Mouse (Mus musculus) small intestine, adult 2 months (tissue): ENCODE measurements around the gene Tln2.

ENCODE experiments used
- CTCF ChIP-seq: fragments of 200-500 bp; IDR thresholded peaks from 2 replicates; pipeline ENCODE4 v1.5.1; 2012; ENCODE audit warnings: low read depth, mild to moderate bottlenecking, control low read depth, inconsistent platforms, low read length, moderate library complexity, mixed read lengths; ENCODE audit not compliant: insufficient replicate concordance, insufficient read length; ENCODE audit errors: extremely low read depth
- POLR2A ChIP-seq: fragments of 200-500 bp; IDR thresholded peaks from 2 replicates; pipeline ENCODE4 v1.6.1; 2012; ENCODE audit warnings: low read depth, mild to moderate bottlenecking, control low read depth, inconsistent platforms, low read length, moderate library complexity

GRCm38 (mm10) chr9:67265513-67265912, 294.0 kb downstream of the Tln2 start:
- TF ChIP-seq CTCF, result no peak
- no peak for TF ChIP-seq POLR2A
